12 mouse cellular contexts compared by ENCODE assay signal in genomic region chr5:64678706-64679105, GRCm38 (mm10).
"Had no signal": no experiment of that assay in that cellular context is flagged by ENCODE, and none has a peak within 500 bp of the region (broad histone marks: within the 10 kb centered on the region; RNA-seq: fewer than 3 reads in every experiment).

No protein-coding gene starts in this region.

- ATAC-seq: intestine, embryonic 16.5 days; liver, postnatal 0 days; lung, postnatal 0 days; midbrain, embryonic 13.5 days had no signal

- DNase-seq: kidney, adult 18-20 months; kidney, adult 9 months; kidney, postnatal 14 days; kidney, postnatal 4 days; liver, postnatal 0 days; lung, embryonic 14.5 days; right cerebral cortex, adult 18-20 months; right cerebral cortex, postnatal 14 days; right cerebral cortex, postnatal 4 days had no signal
